Mouse (Mus musculus): ENCODE measurements around the gene Plekhh2. TPM values are rescaled to one million over a fixed set of nuclear protein-coding genes. Genes with fewer than 3 reads are reported as not detected.
"Not testable (repeated sequence)": the region's sequence is repeated elsewhere in the genome, so short reads cannot be mapped to it uniquely, and the experiment has no call there.

Gene Plekhh2
- total and polyA plus RNA-seq, 2 experiments from 2014 or later = 1.2 to 3.1 TPM

GRCm38 (mm10) chr17:84535226-84535625, 23.5 kb downstream of the Plekhh2 start:
- H3K4me2 ChIP-seq (ENCODE audit: low read depth, low read length, poor library complexity, severe bottlenecking) = no peak overlapping the region
- H3K36me3 ChIP-seq (ENCODE audit: insufficient read depth, low read length) = no peaks in the 10 kb centered on the region
- no peak for ATAC-seq (ENCODE audit: low FRiP score)
- H3K4me1 ChIP-seq (ENCODE audit: insufficient read depth, low read length) = no peaks in the 10 kb centered on the region
- no peak for DNase-seq (ENCODE audit: low spot score)
- H3K4me3 ChIP-seq (ENCODE audit: low read depth, low read length) = no peak overlapping the region
- WGBS = 48% methylated on average over 4 of the region's 4 CpGs
- no peaks in the 10 kb centered on the region for H3K9me3 ChIP-seq (ENCODE audit: low read length)
- no peaks in the 10 kb centered on the region for H3K27me3 ChIP-seq (ENCODE audit: insufficient read depth, low read length)
- no peak overlapping the region for H3K27ac ChIP-seq (ENCODE audit: low read depth, low read length)
- H3K9ac ChIP-seq (replicated peaks; ENCODE audit: low read length, poor library complexity, severe bottlenecking) = no peak overlapping the region
- no peak for TF ChIP-seq CTCF (IDR thresholded peaks at IDR 0.05)

GRCm38 (mm10) chr17:84537301-84537700, 25.6 kb downstream of the Plekhh2 start:
- Histone ChIP-seq H3K9ac (replicated peaks; ENCODE audit: low read length, poor library complexity, severe bottlenecking) (no peak overlapping the region), H3K27ac (ENCODE audit: low read depth, low read length) (no peak overlapping the region), H3K36me3 (ENCODE audit: insufficient read depth, low read length) (no peaks in the 10 kb centered on the region), H3K4me2 (ENCODE audit: low read depth, low read length, poor library complexity, severe bottlenecking) (no peak overlapping the region), H3K9me3 (ENCODE audit: low read length) (no peaks in the 10 kb centered on the region), H3K4me3 (ENCODE audit: low read depth, low read length) (no peak overlapping the region), H3K4me1 (ENCODE audit: insufficient read depth, low read length) (no peaks in the 10 kb centered on the region), H3K27me3 (ENCODE audit: insufficient read depth, low read length) (no peaks in the 10 kb centered on the region)
- 98% methylated on average over 6 of the region's 6 CpGs for WGBS
- DNase-seq (ENCODE audit: low spot score) (no peak), ATAC-seq (ENCODE audit: low FRiP score) (no peak)
- no peak for TF ChIP-seq CTCF (IDR thresholded peaks at IDR 0.05)

- no peaks in the 10 kb centered on the region for H3K27me3 ChIP-seq (ENCODE audit: insufficient read depth, low read length)
- H3K27ac ChIP-seq (ENCODE audit: low read depth, low read length) = no peak overlapping the region
- H3K4me1 ChIP-seq (ENCODE audit: insufficient read depth, low read length) = no peaks in the 10 kb centered on the region
- DNase-seq (ENCODE audit: low spot score) = no peak
- no peaks in the 10 kb centered on the region for H3K36me3 ChIP-seq (ENCODE audit: insufficient read depth, low read length)
- no peak overlapping the region for H3K4me2 ChIP-seq (ENCODE audit: low read depth, low read length, poor library complexity, severe bottlenecking)
- no peak for TF ChIP-seq CTCF (IDR thresholded peaks at IDR 0.05)
- H3K9me3 ChIP-seq (ENCODE audit: low read length) = no peaks in the 10 kb centered on the region
- no peak overlapping the region for H3K4me3 ChIP-seq (ENCODE audit: low read depth, low read length)
- H3K9ac ChIP-seq (replicated peaks; ENCODE audit: low read length, poor library complexity, severe bottlenecking) = no peak overlapping the region
- 84% methylated on average over 3 of the region's 3 CpGs for WGBS
- no peak for ATAC-seq (ENCODE audit: low FRiP score)
These were observed 26.3 kb downstream of the Plekhh2 start for GRCm38 (mm10) chr17:84537966-84538365.

- Histone ChIP-seq H3K36me3 (ENCODE audit: insufficient read depth, low read length) (no peaks in the 10 kb centered on the region), H3K9ac (replicated peaks; ENCODE audit: low read length, poor library complexity, severe bottlenecking) (no peak overlapping the region), H3K4me2 (ENCODE audit: low read depth, low read length, poor library complexity, severe bottlenecking) (no peak overlapping the region), H3K4me3 (ENCODE audit: low read depth, low read length) (no peak overlapping the region), H3K4me1 (ENCODE audit: insufficient read depth, low read length) (no peaks in the 10 kb centered on the region), H3K27me3 (ENCODE audit: insufficient read depth, low read length) (no peaks in the 10 kb centered on the region), H3K9me3 (ENCODE audit: low read length) (no peaks in the 10 kb centered on the region), H3K27ac (ENCODE audit: low read depth, low read length) (no peak overlapping the region)
- WGBS = 83% methylated on average over 8 of the region's 8 CpGs
- ATAC-seq (ENCODE audit: low FRiP score) (no peak), DNase-seq (ENCODE audit: low spot score) (no peak)
- no peak for TF ChIP-seq CTCF (IDR thresholded peaks at IDR 0.05)
These were observed 28.9 kb downstream of the Plekhh2 start for GRCm38 (mm10) chr17:84540603-84541002.

GRCm38 (mm10) chr17:84550902-84551877, 39.5 kb downstream of the Plekhh2 start:
- ATAC-seq (ENCODE audit: low FRiP score) (peak; percentile 91), DNase-seq (ENCODE audit: low spot score) (peak; percentile 79)
- Histone ChIP-seq H3K9ac (replicated peaks; ENCODE audit: low read length, poor library complexity, severe bottlenecking) (no peak overlapping the region), H3K36me3 (ENCODE audit: insufficient read depth, low read length) (no peaks in the 10 kb centered on the region), H3K4me1 (ENCODE audit: insufficient read depth, low read length) (peaks cover 13% of the 10 kb centered on the region; the same call in 1 of the 2 replicates), H3K27ac (ENCODE audit: low read depth, low read length) (peak overlapping the region; percentile 77), H3K4me3 (ENCODE audit: low read depth, low read length) (no peak overlapping the region), H3K27me3 (ENCODE audit: insufficient read depth, low read length) (no peaks in the 10 kb centered on the region), H3K4me2 (ENCODE audit: low read depth, low read length, poor library complexity, severe bottlenecking) (no peak overlapping the region), H3K9me3 (ENCODE audit: low read length) (no peaks in the 10 kb centered on the region)
- TF ChIP-seq CTCF (IDR thresholded peaks at IDR 0.05) = no peak
- 34% methylated on average over 5 of the region's 5 CpGs for WGBS

- Histone ChIP-seq H3K27ac (ENCODE audit: low read depth, low read length) (peak overlapping the region; percentile 77), H3K9me3 (ENCODE audit: low read length) (no peaks in the 10 kb centered on the region), H3K27me3 (ENCODE audit: insufficient read depth, low read length) (no peaks in the 10 kb centered on the region), H3K4me2 (ENCODE audit: low read depth, low read length, poor library complexity, severe bottlenecking) (no peak overlapping the region), H3K9ac (replicated peaks; ENCODE audit: low read length, poor library complexity, severe bottlenecking) (no peak overlapping the region), H3K4me1 (ENCODE audit: insufficient read depth, low read length) (peaks cover 13% of the 10 kb centered on the region; the same call in 1 of the 2 replicates), H3K4me3 (ENCODE audit: low read depth, low read length) (no peak overlapping the region), H3K36me3 (ENCODE audit: insufficient read depth, low read length) (no peaks in the 10 kb centered on the region)
- 27% methylated on average over 5 of the region's 5 CpGs for WGBS
- TF ChIP-seq CTCF (IDR thresholded peaks at IDR 0.05) = no peak
- ATAC-seq (ENCODE audit: low FRiP score) (0 out of 2 replicates have a peak, but pooled peaks have one; percentile 6), DNase-seq (ENCODE audit: low spot score) (peak; percentile 46)
These were observed 40.5 kb downstream of the Plekhh2 start for GRCm38 (mm10) chr17:84552230-84552629.

- H3K4me1 ChIP-seq (ENCODE audit: insufficient read depth, low read length); H3K36me3 ChIP-seq (ENCODE audit: insufficient read depth, low read length); DNase-seq (ENCODE audit: low spot score); ATAC-seq (ENCODE audit: low FRiP score); H3K27me3 ChIP-seq (ENCODE audit: insufficient read depth, low read length); H3K27ac ChIP-seq (ENCODE audit: low read depth, low read length); H3K4me3 ChIP-seq (ENCODE audit: low read depth, low read length); H3K9me3 ChIP-seq (ENCODE audit: low read length); H3K9ac ChIP-seq (replicated peaks; ENCODE audit: low read length, poor library complexity, severe bottlenecking); H3K4me2 ChIP-seq (ENCODE audit: low read depth, low read length, poor library complexity, severe bottlenecking): not testable (repeated sequence)
These were observed 52.6 kb downstream of the Plekhh2 start for GRCm38 (mm10) chr17:84564264-84564663.

All from midbrain, postnatal 0 days (tissue).